Mouse (Mus musculus): Measurements from ENCODE around the gene Vps37c.

The Vps37c gene

DNA sequence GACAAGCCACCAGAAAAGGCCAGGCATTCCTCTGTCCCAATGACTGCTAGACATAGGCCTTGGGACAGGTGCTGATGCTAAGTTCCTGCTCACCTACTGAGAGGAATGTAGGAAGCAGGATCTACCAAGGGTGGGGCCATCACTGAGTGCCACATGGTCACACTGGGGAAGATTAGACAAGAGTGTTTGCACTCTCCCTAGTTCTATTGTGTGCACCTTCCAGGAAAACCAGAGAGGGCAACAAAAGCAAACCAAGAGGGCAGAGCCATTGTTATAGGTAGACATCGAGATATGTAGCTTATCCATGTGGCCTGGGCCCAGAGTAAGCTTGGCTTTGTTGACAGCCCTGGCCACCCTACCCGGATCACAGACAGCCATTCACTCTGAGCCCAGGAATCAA lies 2.8 kb upstream of the Vps37c start:
- no peak for DNase-seq (ENCODE audit: low read depth in 1 of 2, low spot score in 2 of 2)

DNA sequence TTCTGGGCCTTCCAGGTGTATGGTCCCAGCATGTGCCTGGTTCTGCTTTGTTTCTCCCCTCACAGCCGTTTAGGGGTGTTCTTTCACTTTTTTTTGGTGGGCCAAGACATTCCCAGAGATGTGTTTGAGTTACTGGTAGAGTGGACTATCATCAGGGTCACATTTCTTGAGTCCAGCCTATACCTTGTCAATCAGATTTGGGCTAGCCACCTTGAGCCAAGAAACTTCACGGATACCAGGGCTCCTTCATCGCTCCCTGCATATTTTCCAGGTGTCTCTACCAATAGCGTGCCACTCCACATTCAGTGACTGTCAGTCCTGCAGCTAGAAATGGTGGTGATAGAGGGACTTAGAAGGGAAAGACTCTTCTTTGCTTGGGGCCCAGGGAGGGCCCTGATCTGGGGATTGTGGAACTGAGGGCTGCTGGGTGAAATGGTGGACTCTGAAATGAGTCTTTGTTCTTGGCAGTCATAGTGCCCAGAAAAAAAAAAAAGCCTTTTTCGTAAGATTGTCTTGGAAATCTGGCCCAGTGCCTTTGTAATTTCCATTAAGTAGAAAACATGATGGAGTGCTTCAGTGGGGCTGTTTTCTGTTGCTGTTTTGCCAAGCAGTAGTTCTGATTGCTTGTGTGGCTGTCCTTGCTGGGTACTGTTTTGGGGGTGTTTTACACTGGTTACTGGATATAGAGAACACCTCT lies 1.1 kb downstream of the Vps37c start:
- no peak for DNase-seq (ENCODE audit: low read depth in 1 of 2, low spot score in 2 of 2)

DNA sequence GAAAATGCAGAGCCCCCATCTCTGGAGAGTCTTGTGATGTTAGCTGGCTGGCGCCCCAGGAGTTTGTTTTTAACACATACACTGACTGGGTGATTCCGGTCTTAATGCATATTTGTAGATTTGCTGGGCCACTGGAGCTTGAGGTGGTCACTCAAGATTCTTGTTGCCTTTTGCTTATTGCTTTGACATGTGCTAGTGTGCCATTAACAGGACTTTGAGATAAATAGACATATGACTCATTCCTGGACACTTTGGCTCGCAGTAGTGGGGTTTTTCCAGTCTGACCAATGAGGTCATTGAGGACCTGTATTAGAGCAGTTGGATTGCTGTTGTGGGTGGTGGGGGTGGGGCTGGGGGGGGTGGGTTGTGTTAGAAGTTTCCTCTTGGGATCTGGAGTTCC lies 1.8 kb downstream of the Vps37c start:
- DNase-seq (ENCODE audit: low read depth in 1 of 2, low spot score in 2 of 2) = no peak

DNA sequence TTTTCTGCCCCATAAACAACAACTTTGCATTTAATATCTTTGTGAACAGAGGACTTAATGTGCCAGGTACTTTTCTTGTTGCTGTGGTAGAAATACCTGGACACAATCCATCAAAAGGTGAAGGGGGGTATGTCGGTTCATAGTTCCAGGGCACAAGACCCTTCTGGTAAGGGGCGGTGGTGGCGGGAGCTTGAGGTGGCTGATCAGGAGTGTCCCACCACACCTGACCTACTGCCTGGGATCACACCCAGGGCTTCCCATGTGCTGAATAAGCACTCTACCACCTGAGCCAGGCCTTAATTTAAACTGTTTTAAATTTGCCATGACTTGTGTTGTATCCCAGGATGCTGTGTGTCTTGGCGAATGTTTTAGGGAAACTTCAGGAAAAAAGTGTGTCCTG lies 2.6 kb downstream of the Vps37c start:
- DNase-seq (ENCODE audit: low read depth in 1 of 2, low spot score in 2 of 2) = no peak

DNA sequence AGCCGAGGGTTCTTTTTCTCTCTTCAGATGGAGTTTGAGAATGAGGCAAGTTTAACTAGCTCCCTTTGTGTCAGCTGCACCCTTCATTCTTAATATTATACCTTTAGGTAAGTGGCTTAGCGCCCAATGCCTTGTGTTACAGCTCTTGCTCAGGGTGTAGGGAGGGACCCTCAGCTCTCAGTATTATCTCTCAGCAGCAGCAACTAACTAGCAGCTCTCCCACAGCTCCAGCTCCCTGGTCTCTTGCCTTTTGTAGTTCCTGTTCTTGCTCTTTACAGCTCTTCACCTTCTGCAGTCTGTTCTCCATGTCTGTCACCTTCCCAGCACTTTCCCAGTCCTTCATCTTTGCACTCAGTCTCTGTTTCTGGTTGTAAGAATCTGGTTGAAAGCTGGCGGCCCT lies 3.1 kb downstream of the Vps37c start:
- DNase-seq (ENCODE audit: low read depth in 1 of 2, low spot score in 2 of 2) = no peak

- DNase-seq (ENCODE audit: low read depth in 1 of 2, low spot score in 2 of 2) = no peak
Measured at GRCm38 (mm10) chr19:10692361-10692760, 3.8 kb downstream of the Vps37c start.

DNA sequence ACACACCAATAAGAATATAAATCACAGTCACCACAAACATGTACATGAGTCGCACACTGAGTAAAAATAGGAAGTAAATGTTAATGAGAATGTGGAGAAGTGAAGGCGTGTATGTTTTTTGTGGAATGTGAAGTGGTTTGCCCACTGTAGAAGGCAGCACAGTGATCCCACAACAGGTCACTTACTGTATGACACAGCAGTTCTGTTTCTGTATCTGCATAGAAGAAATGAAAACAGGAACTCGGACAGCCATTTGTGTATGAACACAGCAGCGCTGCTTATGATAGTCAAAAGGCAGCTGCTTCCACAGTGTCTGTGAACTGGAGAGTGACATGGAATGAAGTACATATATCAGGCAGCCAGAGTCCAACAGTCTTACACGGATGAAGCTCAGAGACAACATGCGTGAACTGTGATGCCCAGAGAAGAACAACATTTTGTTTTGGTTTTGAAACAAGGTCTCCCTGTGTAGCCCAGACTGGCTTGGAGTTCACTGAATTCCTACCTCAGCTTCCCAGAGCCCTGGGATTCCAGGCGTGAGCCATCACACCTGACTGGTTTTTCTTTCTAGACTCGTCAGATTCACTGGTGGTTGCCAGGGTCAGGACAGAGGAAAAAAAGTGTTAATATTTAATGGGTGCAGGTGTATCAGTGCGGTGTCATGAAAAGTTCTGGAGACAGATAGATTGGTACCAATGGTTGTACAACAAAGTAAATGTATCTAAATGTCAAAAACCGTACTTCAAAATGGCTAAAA lies 5.6 kb downstream of the Vps37c start:
- DNase-seq (ENCODE audit: low read depth in 1 of 2, low spot score in 2 of 2) = peak; percentile 45 to 50

GRCm38 (mm10) chr19:10695801-10696200 lies 7.3 kb downstream of the Vps37c start:
- DNase-seq (ENCODE audit: low read depth in 1 of 2, low spot score in 2 of 2) = no peak

DNA sequence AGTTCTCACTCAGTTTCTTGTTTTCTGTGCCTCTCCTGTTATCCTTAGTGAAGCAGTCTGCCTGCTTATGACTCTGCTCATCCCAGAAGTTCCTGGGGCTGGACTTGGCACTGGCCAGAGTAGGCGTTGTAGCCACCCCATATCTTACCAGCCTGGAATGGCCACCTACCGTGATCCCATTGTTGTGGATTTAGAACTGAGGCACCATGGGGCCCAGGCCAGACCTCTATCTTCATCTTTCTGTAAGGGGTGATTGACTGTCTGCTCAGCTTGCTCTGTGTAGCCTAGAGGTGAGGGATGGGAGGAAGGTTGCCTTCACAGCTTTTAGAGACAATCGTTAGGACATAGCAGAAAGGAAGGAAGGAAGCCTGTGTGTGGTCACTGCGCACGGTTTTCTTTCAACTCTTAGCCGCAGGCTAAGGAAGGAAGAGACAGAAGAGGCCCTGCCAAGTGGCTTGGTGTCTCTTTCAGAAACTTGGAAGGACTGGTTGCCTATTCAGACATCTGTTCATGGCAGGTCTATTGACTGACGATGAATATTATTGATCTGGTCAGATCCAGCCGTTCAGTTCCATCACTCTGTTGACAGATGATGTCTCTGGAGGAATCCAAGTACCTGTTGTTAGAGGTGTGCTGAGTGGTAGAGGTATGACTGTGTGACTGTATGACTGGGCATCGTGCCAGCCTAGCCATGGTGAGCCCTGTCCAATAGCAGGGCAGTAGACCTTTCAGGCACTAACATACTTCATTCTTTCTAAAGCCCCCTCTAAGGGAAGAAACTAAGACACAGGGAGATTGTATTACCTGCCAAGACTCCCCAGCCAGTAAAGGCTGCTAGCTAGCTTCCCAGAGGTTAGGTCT lies 9.8 kb downstream of the Vps37c start:
- DNase-seq (ENCODE audit: low read depth in 1 of 2, low spot score in 2 of 2) = no peak

DNA sequence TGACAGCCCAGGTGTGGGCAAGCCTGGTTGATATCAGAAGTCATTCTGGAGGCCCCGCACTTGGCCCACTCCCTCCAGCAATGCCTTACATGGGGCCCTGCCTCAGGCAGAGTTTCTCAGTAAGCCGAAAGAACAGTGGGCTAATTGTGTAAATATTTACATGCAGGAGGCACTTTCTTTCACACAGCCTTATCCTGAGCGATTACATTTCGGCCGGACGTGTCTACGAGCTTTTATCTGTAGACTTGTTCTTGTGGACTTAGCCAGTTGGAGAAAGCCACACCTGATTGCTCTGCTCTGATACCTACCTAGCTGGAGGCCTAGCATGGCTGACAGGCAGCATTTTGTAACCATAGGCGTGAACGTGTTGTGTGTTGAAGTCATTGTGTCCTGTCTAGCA lies 11.3 kb downstream of the Vps37c start:
- no peak for DNase-seq (ENCODE audit: low read depth in 1 of 2, low spot score in 2 of 2)

- DNase-seq (ENCODE audit: low read depth in 1 of 2, low spot score in 2 of 2) = no peak
Measured at GRCm38 (mm10) chr19:10701013-10701726, 12.6 kb downstream of the Vps37c start.

DNA sequence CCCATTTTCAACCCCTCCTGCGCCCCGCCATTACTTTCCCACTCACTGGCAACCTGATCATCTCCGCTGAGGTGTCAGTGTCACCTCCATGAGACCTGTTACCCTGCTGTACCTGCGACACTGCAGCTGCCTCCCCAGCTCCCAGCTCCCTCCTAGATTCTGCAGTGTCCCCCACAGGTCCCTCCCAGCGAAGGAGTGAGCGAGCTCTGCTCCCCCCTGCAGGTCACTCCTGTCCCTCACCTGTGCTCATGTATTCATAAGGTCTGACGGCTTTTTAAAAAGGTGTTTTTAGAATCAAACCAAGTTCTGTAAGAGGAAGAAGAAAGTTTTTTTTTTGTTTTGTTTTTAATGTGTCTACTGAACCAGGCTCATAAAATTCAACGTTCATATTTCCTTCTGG lies 13.6 kb downstream of the Vps37c start:
- no peak for DNase-seq (ENCODE audit: low read depth in 1 of 2, low spot score in 2 of 2)

DNA sequence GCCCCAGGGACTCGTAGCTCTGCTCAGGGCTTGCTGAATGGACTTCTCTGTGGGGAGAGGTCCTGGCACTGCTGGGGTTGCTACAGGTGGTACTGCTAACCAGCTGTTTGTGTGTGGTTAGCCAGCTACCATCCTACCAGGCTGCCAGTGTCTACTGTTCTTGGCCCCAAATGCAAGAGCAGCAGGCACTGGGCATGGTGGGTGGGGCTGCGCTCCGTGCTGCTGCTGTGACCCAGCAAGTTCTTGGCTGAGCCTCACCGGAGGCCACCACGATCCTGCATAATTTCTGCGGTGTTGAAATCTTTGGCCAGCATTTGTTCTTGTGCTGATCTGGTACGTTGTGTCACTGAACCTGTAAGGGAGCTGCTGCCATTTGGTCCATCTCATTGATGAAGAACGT lies 14.9 kb downstream of the Vps37c start:
- no peak for DNase-seq (ENCODE audit: low read depth in 1 of 2, low spot score in 2 of 2)

DNA sequence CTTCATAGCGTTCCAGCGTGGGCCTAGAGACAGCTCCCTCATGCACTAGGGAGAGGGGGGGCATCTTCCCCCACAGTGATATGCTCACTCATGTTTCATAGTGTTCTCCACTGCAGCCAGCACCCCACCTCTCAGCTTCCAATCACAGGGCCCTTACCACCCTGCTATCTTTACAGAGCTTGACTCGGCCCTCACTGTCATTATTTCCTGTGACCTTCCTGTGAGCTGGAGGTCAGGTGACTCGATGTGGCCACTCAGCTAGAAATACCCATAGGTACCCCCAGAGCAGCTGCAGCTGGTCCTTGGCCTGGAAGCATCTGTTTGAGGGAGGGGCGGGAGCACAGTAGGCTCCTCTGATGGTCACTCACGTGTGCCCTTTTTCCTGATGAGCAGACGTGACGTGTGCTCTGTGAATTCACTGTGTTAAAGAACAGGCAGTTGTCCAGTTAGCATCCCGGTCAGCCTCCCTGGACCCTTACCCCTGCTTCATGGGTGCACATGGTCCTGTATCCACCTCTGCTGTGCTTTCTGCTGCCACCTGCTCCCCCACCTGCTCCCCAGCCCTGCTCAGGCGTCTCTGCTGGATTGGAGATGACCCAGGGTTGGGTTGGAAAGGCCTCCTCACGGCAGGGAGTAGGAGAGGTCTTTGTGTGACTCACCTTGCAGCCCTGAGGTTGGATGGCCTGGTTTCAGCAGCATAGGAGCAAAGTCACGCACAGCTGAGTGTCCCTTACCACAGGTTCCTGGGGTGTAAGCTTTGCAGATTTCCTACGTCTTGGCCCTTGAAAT lies 18.7 kb downstream of the Vps37c start:
- no peak for DNase-seq (ENCODE audit: low read depth in 1 of 2, low spot score in 2 of 2)

DNA sequence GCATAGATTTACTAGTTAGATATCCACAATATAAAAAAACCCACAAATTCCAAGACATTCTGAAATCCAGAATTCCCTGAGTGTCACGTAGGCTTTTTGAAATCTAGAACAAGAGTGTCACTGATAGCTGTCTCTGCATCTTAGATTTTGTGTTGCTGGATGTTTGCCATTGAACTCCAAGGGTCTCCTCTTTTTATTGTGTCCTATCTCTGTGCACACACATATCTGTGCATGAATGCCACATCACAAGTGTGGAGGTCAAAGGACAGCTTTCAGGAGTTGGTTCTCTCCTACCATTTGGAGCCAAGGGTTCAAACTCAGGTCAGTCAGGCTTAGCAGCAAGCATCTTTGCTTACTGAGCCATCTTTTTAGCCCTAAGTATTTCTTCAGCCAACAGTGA lies 19.3 kb downstream of the Vps37c start:
- DNase-seq (ENCODE audit: low read depth in 1 of 2, low spot score in 2 of 2) = no peak

DNA sequence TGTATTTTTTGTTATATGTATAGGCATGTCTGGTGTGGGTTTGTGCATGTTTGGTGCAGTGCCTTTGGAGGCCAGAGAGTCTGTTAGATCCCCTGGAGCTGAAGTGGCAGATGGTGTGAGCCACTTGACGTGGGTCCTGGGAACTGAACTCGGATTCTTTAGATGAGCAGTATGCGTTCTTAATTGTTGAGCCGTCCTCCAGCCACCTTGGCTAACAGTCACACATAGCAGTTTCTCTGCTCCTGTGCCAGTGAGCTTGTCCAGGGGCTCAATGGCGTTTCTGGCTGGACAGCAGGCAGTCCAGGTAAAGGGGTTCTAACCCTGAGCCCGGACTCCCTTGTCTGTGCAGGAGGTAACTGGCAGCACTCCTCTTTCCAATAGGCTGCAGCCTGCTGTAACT lies 20.4 kb downstream of the Vps37c start:
- DNase-seq (ENCODE audit: low read depth in 1 of 2, low spot score in 2 of 2) = no peak

DNA sequence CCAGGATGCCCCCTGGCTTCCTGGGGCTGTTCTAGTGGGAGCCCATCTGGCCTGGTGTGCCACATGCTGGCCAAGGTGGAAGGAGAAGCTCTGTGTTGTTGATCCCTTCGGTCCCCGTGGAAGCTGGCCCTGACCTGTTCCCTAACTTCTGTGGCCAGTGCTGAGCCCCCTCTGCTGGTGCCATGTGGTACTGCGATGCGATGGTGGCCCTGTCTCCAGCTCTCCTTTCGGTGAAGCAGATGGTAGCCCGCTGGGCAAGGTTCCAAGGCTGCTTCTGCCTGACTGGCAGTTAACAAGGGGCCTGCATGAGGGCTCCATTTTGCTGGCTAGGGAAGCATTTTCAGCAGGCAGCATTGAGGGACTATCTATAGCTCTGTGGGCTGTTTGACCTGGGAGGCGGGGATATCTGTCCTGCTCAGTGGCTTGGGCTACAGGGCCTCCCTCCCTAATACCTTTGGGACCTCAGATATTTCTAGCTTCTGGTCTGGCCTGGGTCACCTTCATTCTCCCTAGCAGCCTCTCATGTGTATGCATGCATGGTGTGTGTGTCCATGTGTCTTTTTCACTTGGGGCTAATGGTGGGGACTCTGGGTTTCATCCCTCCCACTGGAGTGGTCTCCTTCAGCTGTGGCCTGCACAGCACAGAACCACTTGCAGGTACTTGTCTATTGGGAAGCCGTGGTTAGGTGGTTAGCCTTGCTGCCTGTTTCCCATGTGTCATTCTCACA lies 21.0 kb downstream of the Vps37c start:
- DNase-seq (ENCODE audit: low read depth in 1 of 2, low spot score in 2 of 2) = peak; percentile 75 to 83

- no peak for DNase-seq (ENCODE audit: low read depth in 1 of 2, low spot score in 2 of 2)
Measured at GRCm38 (mm10) chr19:10710088-10710511, 21.6 kb downstream of the Vps37c start.

- no peak for DNase-seq (ENCODE audit: low read depth in 1 of 2, low spot score in 2 of 2)
Measured at GRCm38 (mm10) chr19:10710751-10711150, 22.2 kb downstream of the Vps37c start.

GRCm38 (mm10) chr19:10712194-10712593 lies 23.7 kb downstream of the Vps37c start:
- no peak for DNase-seq (ENCODE audit: low read depth in 1 of 2, low spot score in 2 of 2)
